Mouse (Mus musculus) neural tube, embryonic 11.5 days (tissue): Measurements from ENCODE around the gene Apbb1. TPM values are rescaled to one million over a fixed set of nuclear protein-coding genes. Genes with fewer than 3 reads are reported as not detected.

Experiments used
- ATAC-seq: fragments of 200-750 bp; cut with Nextera tagmentation; 2 replicates; pipeline ENCODE4 v1.8.0; 2017; ENCODE audit warnings: moderate number of reproducible peaks, mild to moderate bottlenecking, moderate TSS enrichment, moderate library complexity; ENCODE audit not compliant: insufficient read depth, low FRiP score, low TSS enrichment
- DNase-seq: peaks from one replicate; pipeline ENCODE4 v3.0.0-alpha.2; 2015; ENCODE audit warnings: low spot score
- H3K27ac ChIP-seq: fragments of 300-500 bp; sonication (generic); 2 replicates; pipeline ENCODE4 v1.5.1; 2014; ENCODE audit warnings: low read depth, mild to moderate bottlenecking, low read length
- H3K27me3 ChIP-seq: fragments of 300-500 bp; sonication (generic); 2 replicates; pipeline ENCODE4 v1.6.1; 2014; ENCODE audit warnings: mild to moderate bottlenecking, low read length, mixed read lengths; ENCODE audit not compliant: control insufficient read depth, insufficient read depth
- H3K36me3 ChIP-seq: fragments of 300-500 bp; sonication (generic); 2 replicates; pipeline ENCODE4 v1.6.1; 2014; ENCODE audit warnings: mild to moderate bottlenecking, low read length, moderate library complexity, mixed read lengths; ENCODE audit not compliant: control insufficient read depth, insufficient read depth
- H3K4me1 ChIP-seq: fragments of 300-500 bp; sonication (generic); 2 replicates; pipeline ENCODE4 v1.6.1; 2014; ENCODE audit warnings: low read length, mixed read lengths; ENCODE audit not compliant: control insufficient read depth, insufficient read depth
- H3K4me2 ChIP-seq: fragments of 300-500 bp; sonication (generic); 2 replicates; pipeline ENCODE4 v1.6.1; 2014; ENCODE audit warnings: low read depth, mild to moderate bottlenecking, moderate library complexity
- H3K4me3 ChIP-seq: fragments of 300-500 bp; sonication (generic); 2 replicates; pipeline ENCODE4 v1.5.1; 2014; ENCODE audit warnings: low read depth, low read length
- H3K9ac ChIP-seq: fragments of 300-500 bp; sonication (generic); 2 replicates; pipeline ENCODE4 v1.6.1; 2014; ENCODE audit warnings: mild to moderate bottlenecking, low read length
- H3K9me3 ChIP-seq: fragments of 300-500 bp; sonication (generic); 2 replicates; pipeline ENCODE4 v1.6.1; 2016; ENCODE audit warnings: low read length; ENCODE audit not compliant: control insufficient read depth
- WGBS: fragments of 180-500 bp; shearing (Covaris S2); extraction: QIAGEN DNeasy Blood & Tissue Kit; methylation state at CpG from one replicate; pipeline ENCODE4 v1.1.7; 2014; 5-methylcytosine and 5-hydroxymethylcytosine counted together
- polyA plus RNA-seq: library from polyadenylated mRNA; unstranded; fragments of >200 nt; fragmentation: Nextera tagmentation; extraction: Ambion mirVana; gene quantifications from 2 replicates; pipeline ENCODE4 v1.2.1, GENCODE M21; 2014

Apbb1 gene
- polyA plus RNA-seq, 1 experiment from 2014 or later, result 128 TPM

DNA sequence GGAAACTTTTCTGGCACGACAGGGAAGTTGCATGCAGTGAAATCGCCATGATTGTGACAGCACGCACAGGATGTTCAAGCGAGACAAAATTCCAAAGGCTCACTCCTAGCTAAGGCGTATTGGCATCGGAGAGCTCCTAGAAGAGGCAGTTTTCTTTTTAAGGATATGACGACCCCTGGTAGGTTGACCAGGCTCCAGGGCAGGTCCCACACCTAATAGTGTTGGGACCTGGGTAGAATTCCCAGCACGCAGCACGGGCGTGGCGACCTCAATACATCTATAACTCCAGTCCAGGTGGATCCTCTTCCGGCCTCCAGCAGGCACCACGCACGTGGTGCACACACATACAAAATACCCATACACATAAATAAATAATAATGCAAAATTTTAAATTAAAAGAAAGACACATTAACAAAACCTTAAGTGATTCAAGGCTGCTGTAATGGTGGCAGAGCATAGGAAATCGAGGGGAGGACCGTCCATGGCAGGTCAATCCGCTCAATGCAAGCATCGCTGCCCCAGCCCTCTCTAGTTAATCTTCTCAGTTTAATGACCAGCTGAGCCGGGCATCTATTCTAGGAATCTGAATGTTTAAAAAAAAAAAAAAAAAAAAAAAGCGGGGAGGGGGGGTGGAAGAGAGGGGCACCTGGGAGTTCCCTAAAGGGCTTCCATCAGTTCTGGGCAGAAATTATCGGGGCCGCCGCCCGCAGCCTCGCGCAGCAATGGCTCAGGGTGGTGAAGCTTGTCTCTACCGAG lies 27.8 kb downstream of the Apbb1 start:
- peak overlapping the region; percentile 34; the same call in 1 of the 2 replicates for H3K27ac ChIP-seq
- H3K4me3 ChIP-seq, result peak overlapping the region; percentile 47
- DNase-seq, result no peak
- ATAC-seq, result peak; percentile 58
- H3K4me2 ChIP-seq, result peak overlapping the region; percentile 66
- no peaks in the 10 kb centered on the region for H3K9me3 ChIP-seq
- peaks cover 3% of the 10 kb centered on the region for H3K36me3 ChIP-seq
- WGBS, result 24% methylated on average over 26 of the region's 27 CpGs
- H3K27me3 ChIP-seq, result no peaks in the 10 kb centered on the region
- peak overlapping the region; percentile 61 for H3K9ac ChIP-seq
- peaks cover 7% of the 10 kb centered on the region for H3K4me1 ChIP-seq

DNA sequence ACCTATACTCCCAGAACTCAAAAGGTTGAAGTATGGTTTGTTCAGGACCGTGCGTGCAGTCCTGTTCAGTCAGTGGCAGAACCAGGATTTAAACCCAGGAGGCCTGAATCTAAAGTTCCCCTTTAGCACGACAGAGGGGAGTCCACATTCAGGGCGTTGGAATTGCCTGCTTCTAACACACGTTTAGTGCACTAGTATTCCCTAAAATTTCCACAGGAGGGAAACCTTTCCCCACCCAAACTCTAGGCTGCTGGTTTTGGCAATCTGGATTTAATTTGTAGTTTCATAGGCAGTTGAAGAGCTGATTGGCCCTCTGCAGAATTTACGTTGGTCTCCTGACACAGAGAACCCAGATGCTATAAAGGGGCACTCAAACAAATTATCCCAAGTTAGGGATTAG lies 32.4 kb downstream of the Apbb1 start:
- DNase-seq, result no peak
- WGBS, result 54% methylated on average over 6 of the region's 6 CpGs

DNA sequence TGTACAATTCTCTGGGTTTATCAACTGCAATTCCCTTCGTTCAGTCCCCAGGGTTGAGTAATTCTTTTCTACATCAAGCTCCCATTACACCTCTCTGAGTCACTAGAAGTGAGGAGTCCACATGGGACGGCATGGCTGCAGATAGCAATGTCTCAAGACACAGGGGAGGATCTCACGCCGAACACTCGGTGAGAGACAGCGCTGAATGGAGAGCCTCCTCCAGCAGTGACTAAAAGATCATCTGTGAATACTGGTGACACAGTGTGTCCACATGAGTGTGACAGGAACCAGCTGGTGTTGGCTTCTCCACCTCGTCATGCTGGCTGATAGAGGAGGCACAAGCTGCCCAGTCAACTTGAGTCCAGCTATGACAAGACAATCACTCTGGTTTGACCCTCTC lies 33.5 kb downstream of the Apbb1 start:
- 83% methylated on average over 7 of the region's 7 CpGs for WGBS
- Histone ChIP-seq H3K4me2 (no peak overlapping the region), H3K9me3 (no peaks in the 10 kb centered on the region), H3K9ac (no peak overlapping the region), H3K36me3 (no peaks in the 10 kb centered on the region), H3K4me1 (no peaks in the 10 kb centered on the region), H3K27me3 (no peaks in the 10 kb centered on the region), H3K4me3 (no peak overlapping the region), H3K27ac (no peak overlapping the region)
- ATAC-seq (no peak), DNase-seq (no peak)

More for the DNA sequence above, 32.4 kb downstream of the Apbb1 start:
- Histone ChIP-seq H3K4me2 (no peak overlapping the region), H3K36me3 (no peaks in the 10 kb centered on the region), H3K4me1 (no peaks in the 10 kb centered on the region), H3K27me3 (no peaks in the 10 kb centered on the region), H3K9me3 (no peaks in the 10 kb centered on the region), H3K27ac (no peak overlapping the region), H3K9ac (no peak overlapping the region), H3K4me3 (no peak overlapping the region)
- no peak for ATAC-seq

DNA sequence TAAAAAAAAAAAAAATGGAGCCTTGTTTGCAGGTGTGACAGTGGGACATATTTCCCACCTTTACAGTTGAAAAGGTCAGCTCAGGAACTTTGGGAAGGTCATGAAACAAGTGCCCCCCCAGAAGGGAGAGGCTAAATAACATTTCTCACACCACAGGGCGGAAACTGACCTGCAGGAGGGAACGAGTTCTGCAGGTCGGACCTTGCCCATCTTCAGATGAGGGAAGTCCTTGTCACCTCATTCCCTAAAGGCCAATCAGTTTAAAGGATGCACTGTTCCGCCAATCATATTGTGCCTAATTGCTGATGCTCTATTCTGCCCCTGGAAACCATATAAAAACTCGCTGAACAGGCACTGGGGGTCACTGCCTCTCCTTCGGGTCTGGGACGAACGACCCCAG lies 35.5 kb downstream of the Apbb1 start:
- H3K27me3 ChIP-seq, result no peaks in the 10 kb centered on the region
- no peaks in the 10 kb centered on the region for H3K36me3 ChIP-seq
- H3K27ac ChIP-seq, result no peak overlapping the region
- no peak overlapping the region for H3K4me3 ChIP-seq
- H3K9ac ChIP-seq, result no peak overlapping the region
- no peaks in the 10 kb centered on the region for H3K4me1 ChIP-seq
- ATAC-seq (no peak), DNase-seq (no peak)
- 75% methylated on average over 8 of the region's 8 CpGs for WGBS
- H3K9me3 ChIP-seq, result no peaks in the 10 kb centered on the region
- no peak overlapping the region for H3K4me2 ChIP-seq

DNA sequence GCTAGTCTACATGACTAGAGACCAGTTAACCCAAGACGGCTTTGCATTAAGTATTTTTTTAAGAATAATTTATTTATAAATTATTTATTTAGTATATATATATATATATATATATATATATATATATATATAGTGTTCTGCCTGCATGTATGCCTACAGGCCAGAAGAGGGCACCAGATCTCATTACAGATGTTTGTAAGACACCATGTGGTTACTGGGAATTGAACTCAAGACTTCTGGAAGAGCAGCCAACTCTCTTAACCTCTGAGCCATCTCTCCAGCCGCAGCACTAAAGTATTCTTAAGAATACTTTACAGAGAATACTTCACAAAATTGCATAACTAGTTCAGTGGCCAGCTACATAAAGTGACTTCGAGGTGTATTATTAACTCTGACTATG lies 47.3 kb downstream of the Apbb1 start:
- DNase-seq, result no peak
- Histone ChIP-seq H3K4me3 (no peak overlapping the region), H3K27me3 (no peaks in the 10 kb centered on the region), H3K9me3 (no peaks in the 10 kb centered on the region), H3K27ac (no peak overlapping the region), H3K36me3 (no peaks in the 10 kb centered on the region), H3K4me1 (no peaks in the 10 kb centered on the region), H3K9ac (no peak overlapping the region), H3K4me2 (no peak overlapping the region)
- no peak for ATAC-seq
- WGBS, result 78% methylated on average over 3 of the region's 3 CpGs

GRCm38 (mm10) chr7:105528094-105528493 lies 53.4 kb downstream of the Apbb1 start:
- Histone ChIP-seq H3K9me3 (no peaks in the 10 kb centered on the region), H3K27me3 (no peaks in the 10 kb centered on the region), H3K4me1 (no peaks in the 10 kb centered on the region), H3K36me3 (no peaks in the 10 kb centered on the region), H3K27ac (no peak overlapping the region), H3K4me3 (no peak overlapping the region), H3K9ac (no peak overlapping the region), H3K4me2 (no peak overlapping the region)
- ATAC-seq (no peak), DNase-seq (no peak)
- 81% methylated on average over 4 of the region's 4 CpGs for WGBS

DNA sequence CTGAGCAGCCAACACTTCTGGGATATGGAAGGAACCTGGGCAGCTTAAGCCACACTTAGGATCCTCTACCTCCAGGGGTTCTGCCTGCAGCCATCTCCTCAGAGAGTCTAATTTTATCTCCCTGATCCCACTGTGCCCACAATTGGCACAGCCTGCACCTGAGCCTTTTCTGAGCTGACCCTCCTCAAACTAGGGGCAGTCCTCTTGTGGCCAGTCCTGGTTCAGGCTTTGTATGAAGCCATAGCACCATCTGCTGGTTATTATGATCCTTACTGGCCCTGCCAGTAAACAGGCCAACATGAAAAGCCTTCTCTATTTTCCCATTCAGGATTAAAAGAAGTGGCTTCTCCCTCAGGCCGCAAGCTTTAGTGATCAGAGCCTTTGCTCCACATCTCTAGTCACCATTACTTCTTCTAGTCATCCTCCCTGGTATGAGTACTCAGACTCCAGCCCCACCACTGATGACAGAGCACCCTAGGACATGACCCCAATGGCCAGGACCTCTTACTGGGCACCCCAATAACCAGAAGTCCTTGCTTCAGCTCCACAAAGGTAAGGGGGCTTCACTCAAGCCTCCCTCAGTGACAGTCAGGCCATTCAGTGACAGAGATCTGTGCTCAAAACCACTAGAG lies 54.0 kb downstream of the Apbb1 start:
- Histone ChIP-seq H3K36me3 (no peaks in the 10 kb centered on the region), H3K4me1 (no peaks in the 10 kb centered on the region), H3K4me2 (no peak overlapping the region), H3K9ac (no peak overlapping the region), H3K27me3 (no peaks in the 10 kb centered on the region), H3K9me3 (no peaks in the 10 kb centered on the region), H3K27ac (no peak overlapping the region), H3K4me3 (no peak overlapping the region)
- ATAC-seq (peak; percentile 80), DNase-seq (peak; percentile 21)
- WGBS, result 52% methylated on average over 1 of the region's 1 CpGs

- no peaks in the 10 kb centered on the region for H3K27me3 ChIP-seq
- WGBS, result 82% methylated on average over 2 of the region's 2 CpGs
These were observed 57.2 kb downstream of the Apbb1 start for GRCm38 (mm10) chr7:105524222-105524621.

DNA sequence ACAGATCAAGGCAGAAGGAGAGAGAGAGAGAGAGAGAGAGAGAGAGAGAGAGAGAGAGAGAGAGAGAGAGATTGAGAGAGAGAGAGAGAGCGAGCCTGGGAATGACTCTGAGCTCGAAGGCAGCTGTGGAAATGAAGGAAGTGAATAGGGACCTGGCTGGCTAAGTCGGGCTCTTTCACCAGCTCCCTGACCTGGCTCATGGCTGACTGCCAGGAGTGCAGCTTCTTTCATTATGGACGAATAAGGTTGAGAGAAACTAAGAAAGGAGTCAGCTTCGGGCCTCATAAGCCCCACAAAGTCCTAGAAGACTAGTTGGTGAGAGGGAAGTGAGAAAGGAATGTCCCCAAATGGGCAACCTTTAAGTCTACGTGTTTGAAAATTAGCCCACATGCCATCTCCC lies 61.3 kb downstream of the Apbb1 start:
- Histone ChIP-seq H3K27me3 (no peaks in the 10 kb centered on the region), H3K27ac (no peak overlapping the region), H3K36me3 (no peaks in the 10 kb centered on the region), H3K4me2 (no peak overlapping the region), H3K9me3 (no peaks in the 10 kb centered on the region), H3K4me3 (no peak overlapping the region), H3K4me1 (no peaks in the 10 kb centered on the region), H3K9ac (no peak overlapping the region)
- DNase-seq (no peak), ATAC-seq (no peak)
- 52% methylated on average over 6 of the region's 6 CpGs for WGBS

More at GRCm38 (mm10) chr7:105524222-105524621, 57.2 kb downstream of the Apbb1 start:
- no peak for DNase-seq
- H3K4me2 ChIP-seq, result no peak overlapping the region
- no peaks in the 10 kb centered on the region for H3K9me3 ChIP-seq
- no peak for ATAC-seq
- no peak overlapping the region for H3K9ac ChIP-seq
- H3K4me1 ChIP-seq, result no peaks in the 10 kb centered on the region
- H3K27ac ChIP-seq, result no peak overlapping the region
- no peak overlapping the region for H3K4me3 ChIP-seq
- H3K36me3 ChIP-seq, result no peaks in the 10 kb centered on the region
